Mouse (Mus musculus): ENCODE measurements around the gene C3. TPM values are rescaled to one million over a fixed set of nuclear protein-coding genes. Genes with fewer than 3 reads are reported as not detected.
A peak's percentile ranks its signal among the peaks of the same experiment; 100 is the strongest.

Gene C3
- polyA plus RNA-seq (2012; ENCODE audit: insufficient read depth, low replicate concordance), result 0.52 and 16.6 TPM in 2 replicates

DNA sequence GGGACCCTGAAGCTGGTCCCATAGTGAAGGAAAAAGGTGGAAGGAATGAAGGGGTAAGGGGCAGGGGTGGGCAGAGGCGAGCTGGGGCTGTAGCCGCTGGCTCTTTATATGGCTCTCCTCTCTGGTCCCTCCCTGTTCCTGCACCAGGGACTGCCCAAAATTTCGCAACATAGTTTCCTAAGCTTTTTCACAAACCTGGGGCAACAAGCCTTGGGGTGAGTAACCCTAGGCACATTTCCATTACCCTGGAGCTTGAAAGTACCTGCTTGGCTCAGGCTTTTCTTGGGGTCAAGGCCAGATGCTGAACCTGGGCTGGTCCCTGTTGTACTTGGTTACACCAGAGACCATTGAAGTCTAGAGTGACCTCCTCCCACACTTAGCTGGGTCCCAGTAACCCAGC, at the start of gene C3:
Gene C3 (minus strand): TSS at position 123 of the 400 bp plus-strand sequence.
- H3K27me3 ChIP-seq (replicated peaks), result peaks cover 62% of the 10 kb centered on the region
- peak within 1 kb of the TSS; percentile 30 for H3K4me3 ChIP-seq (replicated peaks)
- H3K36me3 ChIP-seq (replicated peaks; ENCODE audit: low read length), result no peaks in the 10 kb centered on the region
- H3K4me1 ChIP-seq, result peaks cover 69% of the 10 kb centered on the region
- TF ChIP-seq GATA1 (IDR thresholded peaks at IDR 0.05; ENCODE audit: borderline replicate concordance, low read length), result no peak
- no peak for TF ChIP-seq FLI1 (IDR thresholded peaks at IDR 0.05; ENCODE audit: low read length)
- no peaks in the 10 kb centered on the region for H3K9me3 ChIP-seq

DNA sequence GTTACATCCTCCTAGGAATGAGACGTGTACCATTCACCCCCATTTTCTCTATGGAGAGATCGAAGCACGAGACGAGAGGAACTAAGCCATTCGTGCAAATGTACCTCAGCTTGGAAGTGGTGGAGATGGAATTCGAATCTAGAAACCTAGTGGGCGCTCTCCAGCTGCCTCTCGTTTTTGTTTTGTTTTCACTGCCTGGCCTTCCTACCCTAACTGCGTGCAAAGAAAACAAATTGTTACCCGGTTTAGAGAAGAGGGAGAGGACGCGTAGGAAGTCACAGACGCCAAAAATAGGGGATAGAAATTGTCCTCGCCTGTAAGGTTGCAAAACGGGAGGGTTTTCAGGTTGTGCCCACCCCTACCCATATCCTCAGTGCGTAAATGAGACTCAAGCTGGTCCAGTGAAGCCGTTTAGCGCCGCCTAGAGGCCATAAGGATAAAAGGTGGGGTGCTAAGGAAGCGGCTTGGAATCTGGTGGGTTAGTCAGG, 48.7 kb upstream of the C3 start:
- no peak for TF ChIP-seq GATA1 (IDR thresholded peaks at IDR 0.05; ENCODE audit: borderline replicate concordance, low read length)
- no peak for TF ChIP-seq FLI1 (IDR thresholded peaks at IDR 0.05; ENCODE audit: low read length)
- no peaks in the 10 kb centered on the region for H3K9me3 ChIP-seq

DNA sequence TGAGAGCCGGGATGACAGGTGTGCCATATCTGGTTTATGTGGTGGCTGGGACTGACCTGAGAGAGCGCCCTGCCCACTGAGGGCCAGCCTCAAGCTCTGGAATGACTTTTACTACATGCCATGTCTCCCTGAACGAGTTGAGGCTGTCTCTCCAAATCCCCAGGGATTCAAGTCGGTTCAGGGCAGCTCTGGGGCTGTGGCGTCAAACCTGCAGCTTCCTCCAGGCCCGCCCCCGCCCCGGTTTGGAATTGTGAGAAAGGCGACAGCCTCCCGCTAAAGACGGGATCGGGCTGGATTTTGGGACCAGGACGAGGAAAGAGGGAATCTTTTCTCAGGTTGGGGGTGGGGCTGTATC, 48.0 kb upstream of the C3 start:
- TF ChIP-seq FLI1 (IDR thresholded peaks at IDR 0.05; ENCODE audit: low read length) (no peak), GATA1 (IDR thresholded peaks at IDR 0.05; ENCODE audit: borderline replicate concordance, low read length) (no peak)
- Histone ChIP-seq H3K9me3 (no peaks in the 10 kb centered on the region), H3K4me3 (replicated peaks) (peak overlapping the region; percentile 93), H3K4me1 (peaks cover 82% of the 10 kb centered on the region), H3K36me3 (replicated peaks; ENCODE audit: low read length) (peaks cover 15% of the 10 kb centered on the region), H3K27me3 (replicated peaks) (no peaks in the 10 kb centered on the region)

More for the DNA sequence above, 48.7 kb upstream of the C3 start:
- Histone ChIP-seq H3K27me3 (replicated peaks) (no peaks in the 10 kb centered on the region), H3K36me3 (replicated peaks; ENCODE audit: low read length) (peaks cover 20% of the 10 kb centered on the region), H3K4me3 (replicated peaks) (peak overlapping the region; percentile 93), H3K4me1 (peaks cover 83% of the 10 kb centered on the region)

DNA sequence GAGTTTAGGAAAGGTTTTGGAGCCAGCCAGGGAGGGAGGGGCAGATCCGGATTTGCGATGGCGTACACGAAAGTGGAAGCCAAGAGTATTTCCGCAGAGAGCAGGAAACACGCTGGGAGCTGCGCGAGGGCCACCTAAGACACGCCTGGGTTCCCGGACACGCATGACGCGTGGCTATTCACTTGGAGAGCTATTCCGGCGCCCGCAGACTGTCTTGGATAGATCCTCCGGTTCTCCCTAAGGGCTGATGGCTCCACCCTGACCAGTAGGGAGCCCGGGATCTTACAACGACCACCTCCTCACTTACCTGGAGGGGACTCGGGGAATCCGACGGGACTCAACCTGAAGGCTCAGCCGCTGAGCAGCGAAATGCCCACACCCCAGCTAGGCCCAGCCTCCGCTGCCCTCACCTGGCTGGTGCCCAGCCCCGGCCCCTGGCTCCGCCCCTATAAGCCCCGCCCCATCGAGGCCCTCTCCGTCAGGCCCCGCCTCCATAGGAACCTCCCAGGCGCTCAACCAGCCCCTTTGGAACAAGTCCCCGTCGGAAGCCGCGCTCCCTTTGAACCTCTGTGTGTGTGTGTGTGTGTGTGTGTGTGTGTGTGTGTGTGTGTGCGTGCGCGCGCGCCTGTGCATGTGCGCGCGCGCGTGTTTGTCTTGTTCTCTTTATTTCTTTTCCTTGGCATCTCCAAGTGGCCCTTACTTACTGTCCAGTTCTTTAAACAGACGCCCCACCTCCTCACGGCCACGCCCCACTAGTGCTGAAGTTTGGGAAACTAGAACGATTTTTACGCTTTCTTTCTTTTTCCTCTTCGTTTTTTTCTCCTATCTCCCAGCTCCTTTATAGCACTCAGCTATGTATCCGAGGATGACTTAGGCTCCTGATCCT, 47.4 kb upstream of the C3 start:
- TF ChIP-seq GATA1 (IDR thresholded peaks at IDR 0.05; ENCODE audit: borderline replicate concordance, low read length) (no peak), FLI1 (IDR thresholded peaks at IDR 0.05; ENCODE audit: low read length) (no peak)
- H3K4me3 ChIP-seq (replicated peaks), result peak overlapping the region; percentile 93
- no peaks in the 10 kb centered on the region for H3K9me3 ChIP-seq
- H3K36me3 ChIP-seq (replicated peaks; ENCODE audit: low read length), result peaks cover 9% of the 10 kb centered on the region
- H3K27me3 ChIP-seq (replicated peaks), result no peaks in the 10 kb centered on the region
- peaks cover 77% of the 10 kb centered on the region for H3K4me1 ChIP-seq

DNA sequence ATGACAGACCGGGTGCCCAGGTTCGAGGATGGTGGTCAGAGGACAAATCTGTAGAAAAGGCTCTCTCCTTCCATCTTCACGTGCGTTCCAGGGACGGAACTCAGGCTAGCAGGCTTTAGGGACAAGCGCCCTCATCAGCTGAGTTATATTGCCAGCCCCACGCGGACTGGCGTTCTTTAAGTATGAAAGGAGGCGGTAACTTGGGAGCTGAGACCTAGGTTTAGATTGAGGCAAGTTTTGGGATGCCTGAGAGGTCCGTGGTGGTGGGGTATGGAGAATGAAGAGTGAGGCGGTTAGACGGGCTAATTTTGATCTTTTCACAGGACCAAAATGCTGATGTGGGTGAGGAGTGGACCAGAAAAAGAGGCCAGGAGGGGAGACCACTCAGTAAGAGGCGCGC, 46.8 kb upstream of the C3 start:
- no peak for TF ChIP-seq GATA1 (IDR thresholded peaks at IDR 0.05; ENCODE audit: borderline replicate concordance, low read length)
- TF ChIP-seq FLI1 (IDR thresholded peaks at IDR 0.05; ENCODE audit: low read length), result no peak
- Histone ChIP-seq H3K4me3 (replicated peaks) (peak overlapping the region; percentile 93), H3K27me3 (replicated peaks) (no peaks in the 10 kb centered on the region), H3K4me1 (peaks cover 70% of the 10 kb centered on the region), H3K9me3 (no peaks in the 10 kb centered on the region), H3K36me3 (replicated peaks; ENCODE audit: low read length) (peaks cover 4% of the 10 kb centered on the region)

DNA sequence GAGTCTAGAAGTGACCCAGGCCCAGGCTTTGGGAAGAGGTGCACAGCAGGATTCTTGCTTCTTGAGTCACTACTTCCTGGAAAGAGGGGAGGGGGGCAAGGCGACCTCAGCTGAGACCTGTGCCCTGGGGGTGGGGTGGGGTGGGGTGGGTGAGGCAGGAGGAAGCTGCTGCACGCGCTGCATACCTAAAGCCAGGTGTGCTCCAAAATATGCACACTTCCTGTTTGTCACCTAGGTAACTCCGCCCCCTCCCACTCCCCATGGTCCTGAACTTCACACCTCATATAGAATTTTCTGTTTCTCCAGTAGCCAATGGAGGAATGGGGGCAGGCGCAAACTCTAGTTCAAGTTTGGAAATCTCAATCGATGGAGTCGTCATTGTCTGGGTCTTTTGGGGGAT, 45.9 kb upstream of the C3 start:
- peaks cover 74% of the 10 kb centered on the region for H3K4me1 ChIP-seq
- H3K36me3 ChIP-seq (replicated peaks; ENCODE audit: low read length), result peaks cover 2% of the 10 kb centered on the region
- no peaks in the 10 kb centered on the region for H3K9me3 ChIP-seq
- no peaks in the 10 kb centered on the region for H3K27me3 ChIP-seq (replicated peaks)
- no peak for TF ChIP-seq GATA1 (IDR thresholded peaks at IDR 0.05; ENCODE audit: borderline replicate concordance, low read length)
- TF ChIP-seq FLI1 (IDR thresholded peaks at IDR 0.05; ENCODE audit: low read length), result no peak
- peak overlapping the region; percentile 59 for H3K4me3 ChIP-seq (replicated peaks)

DNA sequence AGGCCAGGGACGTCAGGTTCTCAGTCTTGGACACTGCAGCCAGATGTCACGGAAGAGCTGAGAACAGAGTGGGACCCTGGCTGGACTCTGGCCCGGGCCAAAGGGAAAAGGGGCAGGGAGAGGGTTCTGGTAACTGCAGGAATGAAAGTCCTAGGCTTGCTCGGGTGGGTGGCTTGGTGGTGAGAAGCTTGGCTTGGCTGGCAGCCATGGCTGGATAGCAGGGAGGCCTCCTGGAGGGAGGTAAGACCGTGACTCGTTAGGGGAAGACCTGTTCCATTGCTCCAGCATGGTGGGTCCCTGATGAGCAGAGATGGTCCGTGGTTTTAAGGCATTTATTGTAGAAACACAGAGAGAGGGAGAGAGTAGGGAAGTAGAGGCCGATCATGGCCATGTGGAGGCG, 43.4 kb upstream of the C3 start:
- H3K27me3 ChIP-seq (replicated peaks), result no peaks in the 10 kb centered on the region
- H3K4me1 ChIP-seq, result peaks cover 65% of the 10 kb centered on the region
- H3K36me3 ChIP-seq (replicated peaks; ENCODE audit: low read length), result peaks cover 5% of the 10 kb centered on the region
- TF ChIP-seq GATA1 (IDR thresholded peaks at IDR 0.05; ENCODE audit: borderline replicate concordance, low read length) (no peak), FLI1 (IDR thresholded peaks at IDR 0.05; ENCODE audit: low read length) (no peak)
- H3K9me3 ChIP-seq, result no peaks in the 10 kb centered on the region
- H3K4me3 ChIP-seq (replicated peaks), result no peak overlapping the region

DNA sequence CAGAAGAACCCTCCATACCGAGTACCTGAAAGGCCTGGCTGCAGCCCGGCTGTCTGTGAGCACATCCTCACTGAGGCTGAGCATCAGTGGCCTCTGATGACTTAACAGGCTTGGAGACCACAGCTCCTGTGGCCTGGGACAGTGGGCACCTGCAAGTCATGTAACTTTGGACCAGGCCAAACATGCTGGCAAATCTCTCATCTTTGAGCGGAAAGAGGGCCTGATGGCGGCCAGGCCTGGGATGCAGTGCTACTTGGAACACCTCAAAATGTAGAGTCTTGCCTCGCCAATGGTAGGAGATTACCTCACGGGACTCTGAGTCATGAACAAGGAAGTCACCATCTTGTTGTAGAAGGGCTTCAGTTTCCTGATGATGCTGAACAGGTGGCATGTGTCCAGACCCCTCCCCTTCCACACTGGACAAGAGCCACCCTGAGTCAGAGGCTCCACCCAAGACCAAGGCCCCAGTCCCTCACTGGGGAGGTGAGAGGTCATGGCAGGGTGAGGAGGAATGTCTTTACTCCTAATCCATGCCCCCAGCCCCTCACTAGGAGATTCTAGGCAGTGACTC, 39.7 kb upstream of the C3 start:
- H3K27me3 ChIP-seq (replicated peaks), result no peaks in the 10 kb centered on the region
- no peak for TF ChIP-seq GATA1 (IDR thresholded peaks at IDR 0.05; ENCODE audit: borderline replicate concordance, low read length)
- TF ChIP-seq FLI1 (IDR thresholded peaks at IDR 0.05; ENCODE audit: low read length), result no peak
- no peak overlapping the region for H3K4me3 ChIP-seq (replicated peaks)
- H3K4me1 ChIP-seq, result peaks cover 71% of the 10 kb centered on the region
- H3K36me3 ChIP-seq (replicated peaks; ENCODE audit: low read length), result peaks cover 22% of the 10 kb centered on the region
- H3K9me3 ChIP-seq, result no peaks in the 10 kb centered on the region

DNA sequence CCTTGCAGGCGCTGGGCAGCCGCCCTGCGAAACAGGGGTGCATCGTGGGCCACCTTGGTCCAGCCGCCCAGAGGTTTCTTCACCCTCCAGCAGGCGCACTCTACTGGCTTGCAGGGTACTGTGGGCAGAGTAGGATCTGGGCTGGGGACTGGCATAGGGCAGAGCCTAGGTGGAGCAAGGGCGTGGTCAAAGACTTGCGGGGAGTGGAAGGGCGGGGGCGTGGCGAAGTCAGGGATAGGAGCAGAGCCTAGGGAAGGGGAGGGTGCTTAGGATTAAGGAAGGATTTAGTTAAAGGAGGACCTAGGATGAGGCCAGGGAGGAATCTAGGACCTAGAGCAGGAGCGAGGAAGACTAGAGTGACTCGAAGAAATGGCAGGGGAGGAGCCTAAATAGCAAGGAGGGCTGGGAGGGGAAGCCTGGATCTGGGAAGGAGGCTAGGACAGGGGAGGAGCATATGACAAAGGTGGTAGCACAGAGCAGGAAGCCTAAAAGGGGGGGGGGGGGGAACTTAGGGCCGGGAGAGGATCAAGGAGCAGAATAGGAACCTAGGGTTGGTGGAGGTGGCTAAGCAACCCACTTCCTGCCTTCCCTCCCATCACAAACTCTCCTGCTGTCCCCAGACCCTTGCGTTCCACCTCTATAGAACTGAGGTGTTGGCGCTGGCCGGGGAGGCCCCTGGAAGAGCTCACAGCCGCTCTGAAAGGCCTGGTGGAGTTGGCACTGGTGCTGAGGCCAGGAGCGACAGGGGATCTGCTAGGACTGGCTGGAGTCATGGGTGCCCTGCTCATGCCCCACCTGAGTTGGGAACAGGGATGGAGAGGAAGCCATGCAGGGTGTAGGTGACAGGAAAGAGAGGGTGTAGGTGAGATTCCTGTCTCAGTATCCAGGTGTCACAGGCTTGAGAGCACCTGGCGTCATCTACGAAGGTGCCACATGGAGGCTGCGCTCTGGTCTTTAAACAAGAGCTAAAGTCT, 37.3 kb upstream of the C3 start:
- H3K36me3 ChIP-seq (replicated peaks; ENCODE audit: low read length), result peaks cover 44% of the 10 kb centered on the region
- peaks cover 72% of the 10 kb centered on the region for H3K4me1 ChIP-seq
- H3K27me3 ChIP-seq (replicated peaks), result no peaks in the 10 kb centered on the region
- no peak for TF ChIP-seq GATA1 (IDR thresholded peaks at IDR 0.05; ENCODE audit: borderline replicate concordance, low read length)
- TF ChIP-seq FLI1 (IDR thresholded peaks at IDR 0.05; ENCODE audit: low read length), result no peak
- H3K4me3 ChIP-seq (replicated peaks), result peak overlapping the region; percentile 86
- H3K9me3 ChIP-seq, result no peaks in the 10 kb centered on the region

All from megakaryocyte, embryonic 14.5 days (primary cell).